Mouse (Mus musculus): Measurements from ENCODE around the gene Inf2. TPM values are rescaled to one million over a fixed set of nuclear protein-coding genes. Genes with fewer than 3 reads are reported as not detected.

The Inf2 gene
- total and polyA plus RNA-seq, 3 experiments: 26.1 to 122 (median 55.7) TPM

DNA sequence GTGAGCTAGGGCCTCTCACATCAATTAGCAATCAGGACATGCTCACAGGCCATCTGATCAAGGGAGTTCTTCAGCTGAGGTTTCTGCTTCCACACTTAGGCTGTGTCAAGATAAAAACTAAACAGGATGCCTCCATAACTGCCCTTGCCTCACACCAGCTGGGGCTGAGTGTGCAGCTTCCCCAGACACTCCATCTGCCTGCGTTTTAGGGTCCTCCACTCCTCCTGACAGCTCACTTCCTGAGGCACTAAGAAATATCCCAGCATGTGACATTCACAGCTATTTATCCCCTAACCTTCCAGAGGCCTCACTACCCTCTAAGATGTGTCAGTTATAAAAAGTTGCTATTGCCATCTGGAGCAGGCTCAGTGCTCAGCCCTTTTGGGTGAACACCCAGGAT, 42.9 kb downstream of the Inf2 start:
- H3K27ac ChIP-seq (ENCODE audit: control insufficient read depth, low read depth, low read length): no peak overlapping the region

GRCm38 (mm10) chr12:112632084-112632777, 43.6 kb downstream of the Inf2 start:
- Histone ChIP-seq H3K36me3 (ENCODE audit: control insufficient read depth in 1 of 2, insufficient read depth in 2 of 2, low read length in 2 of 2) (peaks cover 0 to 21% of the 10 kb centered on the region in 2 experiments; a peak in 2 of 4 replicates), H3K79me2 (ENCODE audit: control insufficient read depth, insufficient read depth, low read length, poor library complexity) (no peaks in the 10 kb centered on the region; the same call in 1 of the 2 replicates), H3K4me3 (ENCODE audit: control insufficient read depth in 1 of 2, insufficient read depth in 1 of 2, low read depth in 2 of 2, low read length in 2 of 2) (no peak overlapping the region), H3K4me1 (ENCODE audit: control insufficient read depth in 1 of 2, insufficient read depth in 2 of 2, low read length in 2 of 2) (peaks cover 21 to 34% of the 10 kb centered on the region in 2 experiments), H3K9ac (ENCODE audit: control insufficient read depth, low read depth, low read length, poor library complexity, severe bottlenecking) (no peak overlapping the region), H3K9me3 (replicated peaks; ENCODE audit: insufficient read depth, low read length) (no peaks in the 10 kb centered on the region), H3K27ac (ENCODE audit: control insufficient read depth, low read depth, low read length) (no peak overlapping the region), H3K27me3 (ENCODE audit: control insufficient read depth in 1 of 2, insufficient read depth in 2 of 2, low read length in 2 of 2) (no peaks in the 10 kb centered on the region)
- no peak for DNase-seq (ENCODE audit: low read depth, low spot score)
- TF ChIP-seq MAX (IDR thresholded peaks at IDR 0.05; ENCODE audit: low read length): no peak
- TF ChIP-seq CHD1 (IDR thresholded peaks at IDR 0.05; ENCODE audit: low read depth, low read length): no peak
- TF ChIP-seq USF1 (IDR thresholded peaks at IDR 0.05; ENCODE audit: low read depth, low read length): no peak
- TF ChIP-seq KAT2A (conservative IDR thresholded peaks at IDR 0.05; ENCODE audit: low read depth, low read length): no peak
- no peak for TF ChIP-seq E2F4 (IDR thresholded peaks at IDR 0.05; ENCODE audit: borderline replicate concordance, low read depth, low read length)
- no peak for TF ChIP-seq MAZ (IDR thresholded peaks at IDR 0.05; ENCODE audit: low read depth, low read length)
- no peak for TF ChIP-seq SIN3A (IDR thresholded peaks at IDR 0.05; ENCODE audit: low read length)
- no peak for TF ChIP-seq POLR2A (IDR thresholded peaks at IDR 0.05; ENCODE audit: control insufficient read depth in 1 of 2, insufficient read depth in 1 of 2, low read depth in 1 of 2, low read length in 2 of 2, poor library complexity in 1 of 2)
- TF ChIP-seq GATA1 (IDR thresholded peaks at IDR 0.05; ENCODE audit: low read depth, low read length): no peak
- no peak for TF ChIP-seq USF2 (IDR thresholded peaks at IDR 0.05; ENCODE audit: borderline replicate concordance in 1 of 2, insufficient read depth in 1 of 2, low read depth in 1 of 2, low read length in 2 of 2)
- TF ChIP-seq GABPA (IDR thresholded peaks at IDR 0.05; ENCODE audit: low read depth, low read length): no peak
- no peak for TF ChIP-seq ZC3H11A (IDR thresholded peaks at IDR 0.05; ENCODE audit: low read depth, low read length)
- TF ChIP-seq NELFE (IDR thresholded peaks at IDR 0.05; ENCODE audit: low read depth, low read length): no peak
- TF ChIP-seq ETS1 (IDR thresholded peaks at IDR 0.05; ENCODE audit: low read depth, low read length): no peak
- no peak for TF ChIP-seq TBP (IDR thresholded peaks at IDR 0.05; ENCODE audit: low read depth, low read length)
- no peak for TF ChIP-seq MYC (IDR thresholded peaks at IDR 0.05; ENCODE audit: low read depth, low read length)
- TF ChIP-seq JUND (IDR thresholded peaks at IDR 0.05; ENCODE audit: low read depth, low read length): no peak
- TF ChIP-seq TAL1 (IDR thresholded peaks at IDR 0.05; ENCODE audit: low read length): no peak
- no peak for TF ChIP-seq RAD21 (IDR thresholded peaks at IDR 0.05; ENCODE audit: low read depth, low read length)

More for the DNA sequence above, 42.9 kb downstream of the Inf2 start:
- H3K9me3 ChIP-seq (replicated peaks; ENCODE audit: insufficient read depth, low read length): no peaks in the 10 kb centered on the region
- DNase-seq (ENCODE audit: low read depth, low spot score): no peak
- no peaks in the 10 kb centered on the region for H3K27me3 ChIP-seq (ENCODE audit: control insufficient read depth in 1 of 2, insufficient read depth in 2 of 2, low read length in 2 of 2)
- no peak overlapping the region for H3K4me3 ChIP-seq (ENCODE audit: control insufficient read depth in 1 of 2, insufficient read depth in 1 of 2, low read depth in 2 of 2, low read length in 2 of 2)
- no peaks in the 10 kb centered on the region; the same call in 1 of the 2 replicates for H3K79me2 ChIP-seq (ENCODE audit: control insufficient read depth, insufficient read depth, low read length, poor library complexity)
- H3K4me1 ChIP-seq (ENCODE audit: control insufficient read depth in 1 of 2, insufficient read depth in 2 of 2, low read length in 2 of 2): peaks cover 28 to 42% of the 10 kb centered on the region in 2 experiments
- no peak for TF ChIP-seq ZNF384 (IDR thresholded peaks at IDR 0.05; ENCODE audit: low read depth, low read length)
- no peak for TF ChIP-seq TCF12 (IDR thresholded peaks at IDR 0.05; ENCODE audit: low read depth, low read length)
- no peak for TF ChIP-seq RCOR1 (IDR thresholded peaks at IDR 0.05; ENCODE audit: low read depth, low read length)
- TF ChIP-seq ETS1 (IDR thresholded peaks at IDR 0.05; ENCODE audit: low read depth, low read length): no peak
- no peak for TF ChIP-seq JUND (IDR thresholded peaks at IDR 0.05; ENCODE audit: low read depth, low read length)
- TF ChIP-seq POLR2A (IDR thresholded peaks at IDR 0.05; ENCODE audit: control insufficient read depth in 1 of 2, insufficient read depth in 1 of 2, low read depth in 1 of 2, low read length in 2 of 2, poor library complexity in 1 of 2): no peak
- TF ChIP-seq BHLHE40 (IDR thresholded peaks at IDR 0.05; ENCODE audit: borderline replicate concordance, low read depth, low read length): no peak
- TF ChIP-seq ZC3H11A (IDR thresholded peaks at IDR 0.05; ENCODE audit: low read depth, low read length): no peak
- TF ChIP-seq E2F4 (IDR thresholded peaks at IDR 0.05; ENCODE audit: borderline replicate concordance, low read depth, low read length): no peak
- no peak overlapping the region for H3K9ac ChIP-seq (ENCODE audit: control insufficient read depth, low read depth, low read length, poor library complexity, severe bottlenecking)
- H3K36me3 ChIP-seq (ENCODE audit: control insufficient read depth in 1 of 2, insufficient read depth in 2 of 2, low read length in 2 of 2): peaks cover 0 to 26% of the 10 kb centered on the region in 2 experiments; a peak in 2 of 4 replicates

Measured in MEL (cell line).